Mouse (Mus musculus) midbrain, embryonic 11.5 days (tissue): ENCODE data around the gene Slc1a2. TPM values are rescaled to one million over a fixed set of nuclear protein-coding genes. Genes with fewer than 3 reads are reported as not detected.

Experiments
- polyA plus RNA-seq: library from polyadenylated mRNA; unstranded; fragments of >200 nt; fragmentation: Nextera tagmentation; extraction: Ambion mirVana; gene quantifications from 2 replicates; pipeline ENCODE4 v1.2.1, GENCODE M21; 2014

The Slc1a2 gene
- polyA plus RNA-seq, 1 experiment from 2014 or later: 15.7 TPM

Other genes starting within 250 kb of the Slc1a2 start
- 25.2 and 25.5 TPM in 2 replicates for gene Fjx1, start 206.2 kb upstream of the Slc1a2 start, polyA plus RNA-seq
- 1.8 and 1.9 TPM in 2 replicates for gene Pamr1, start 108.6 kb upstream of the Slc1a2 start, polyA plus RNA-seq
- gene Cd44, start 243.0 kb downstream of the Slc1a2 start, polyA plus RNA-seq: 3.0 and 3.4 TPM in 2 replicates